Comparison of ENCODE assay signal across 14 mouse cellular contexts in genomic region chr7:25067909-25068656, GRCm38 (mm10). TPM values are rescaled to one million over a fixed set of nuclear protein-coding genes. Genes with fewer than 3 reads are reported as not detected.
A peak's percentile ranks its signal among the peaks of the same experiment; 100 is the strongest.
DNase-seq lines count a peak whose midpoint lies in the region; ATAC-seq lines count a peak whose summit lies in the region.
"Had no signal": no experiment of that assay in that cellular context is flagged by ENCODE, and none has a peak within 500 bp of the region (broad histone marks: within the 10 kb centered on the region; RNA-seq: fewer than 3 reads in every experiment).

No protein-coding gene starts in this region.

- ATAC-seq in forebrain, embryonic 16.5 days = no peak
- ATAC-seq in midbrain, embryonic 14.5 days (ENCODE audit: low FRiP score, low TSS enrichment) = no peak
- ATAC-seq: lung, postnatal 0 days had no signal

- 86% methylated on average over 22 of the region's 22 CpGs for WGBS in forebrain, embryonic 16.5 days
- 84% methylated on average over 22 of the region's 22 CpGs for WGBS in midbrain, embryonic 14.5 days

- peak; percentile 89 for DNase-seq in heart, adult 11 months
- DNase-seq in heart, adult 9 months (ENCODE audit: low spot score in 2 of 2) = no peak
- peak; percentile 70 for DNase-seq in brain, adult 2 months (ENCODE audit: low read depth, low spot score)
- no peak for DNase-seq in midbrain, embryonic 14.5 days
- no peak for DNase-seq in ovary, adult 18-20 months (ENCODE audit: low spot score)
- no peak for DNase-seq in right cerebral cortex, postnatal 10 days (ENCODE audit: low spot score in 2 of 2)
- no peak for DNase-seq in cerebellum, postnatal 14 days
- DNase-seq: cerebellum, adult 8-10 months; liver had no signal

- H3K4me2 ChIP-seq in forebrain, embryonic 16.5 days (ENCODE audit: low read length) = 0 out of 2 replicates have a peak overlapping the region, but pooled peaks have one; percentile 6
- peak overlapping the region; percentile 80 for H3K4me2 ChIP-seq in midbrain, embryonic 14.5 days (ENCODE audit: low read length)
- H3K4me2 ChIP-seq: embryonic facial prominence, embryonic 15.5 days; heart, embryonic 11.5 days; kidney, embryonic 15.5 days had no signal

- H3K27ac ChIP-seq in forebrain, embryonic 16.5 days (ENCODE audit: low read length) = no peak overlapping the region
- H3K27ac ChIP-seq in midbrain, embryonic 14.5 days (replicated peaks; ENCODE audit: low read depth, low read length) = 0 out of 2 replicates have a peak overlapping the region, but pooled peaks have one; percentile 9
- H3K27ac ChIP-seq: embryonic facial prominence, embryonic 15.5 days; kidney, embryonic 15.5 days had no signal

- no peaks in the 10 kb centered on the region for H3K27me3 ChIP-seq in forebrain, embryonic 16.5 days (replicated peaks; ENCODE audit: control insufficient read depth, insufficient read depth, low read length)
- no peaks in the 10 kb centered on the region for H3K27me3 ChIP-seq in midbrain, embryonic 14.5 days (ENCODE audit: control insufficient read depth, insufficient read depth, low read length)
- H3K27me3 ChIP-seq: embryonic facial prominence, embryonic 15.5 days; kidney, embryonic 15.5 days had no signal

- peaks cover 33% of the 10 kb centered on the region for H3K4me1 ChIP-seq in forebrain, embryonic 16.5 days (replicated peaks; ENCODE audit: control insufficient read depth, insufficient read depth, low read length)
- H3K4me1 ChIP-seq in midbrain, embryonic 14.5 days (ENCODE audit: control insufficient read depth, insufficient read depth, low read length) = peaks cover 34% of the 10 kb centered on the region

- H3K4me3 ChIP-seq in forebrain, embryonic 16.5 days (replicated peaks; ENCODE audit: low read length) = no peak overlapping the region
- H3K4me3 ChIP-seq in midbrain, embryonic 14.5 days (replicated peaks; ENCODE audit: low read depth, low read length) = peak overlapping the region; percentile 5; the same call in 1 of the 2 replicates
- H3K4me3 ChIP-seq: embryonic facial prominence, embryonic 15.5 days; kidney, embryonic 15.5 days had no signal

- H3K9me3 ChIP-seq in forebrain, embryonic 16.5 days (ENCODE audit: control insufficient read depth, low read length) = no peaks in the 10 kb centered on the region
- no peaks in the 10 kb centered on the region for H3K9me3 ChIP-seq in midbrain, embryonic 14.5 days (ENCODE audit: control insufficient read depth, low read length)
- H3K9me3 ChIP-seq: embryonic facial prominence, embryonic 15.5 days; kidney, embryonic 15.5 days had no signal

- H3K9ac ChIP-seq in forebrain, embryonic 16.5 days (replicated peaks; ENCODE audit: low read depth, low read length) = no peak overlapping the region
- no peak overlapping the region; the same call in 1 of the 2 replicates for H3K9ac ChIP-seq in midbrain, embryonic 14.5 days (replicated peaks; ENCODE audit: low read length)
- H3K9ac ChIP-seq: embryonic facial prominence, embryonic 15.5 days; kidney, embryonic 15.5 days had no signal

- peaks cover 39% of the 10 kb centered on the region for H3K36me3 ChIP-seq in forebrain, embryonic 16.5 days (ENCODE audit: control insufficient read depth, insufficient read depth)
- peaks cover 55% of the 10 kb centered on the region for H3K36me3 ChIP-seq in midbrain, embryonic 14.5 days (ENCODE audit: control insufficient read depth, insufficient read depth, low read length)

RNA-seq across cellular contexts. Expression of gene Grik5, which starts 4.1 kb away (rescaled TPM):
- 10.4 and 16.9 TPM in 2 replicates for polyA plus RNA-seq in forebrain, embryonic 16.5 days (2015; fragmentation: Nextera tagmentation; extraction: Ambion mirVana)
- 21.7 and 27.3 TPM in 2 replicates for polyA plus RNA-seq in midbrain, embryonic 14.5 days (2014; fragmentation: Nextera tagmentation; extraction: Ambion mirVana)

RNA-seq across cellular contexts. Expression of gene Zfp574, which starts 4.3 kb away (rescaled TPM):
- polyA plus RNA-seq in forebrain, embryonic 16.5 days (2015; fragmentation: Nextera tagmentation; extraction: Ambion mirVana) = 36.6 and 38.4 TPM in 2 replicates
- 24.9 and 33.0 TPM in 2 replicates for polyA plus RNA-seq in midbrain, embryonic 14.5 days (2014; fragmentation: Nextera tagmentation; extraction: Ambion mirVana)

Comparison
In these comparisons a context has a peak if more than half of its experiments do, and no peak if none do; other contexts are left out.
1. DNase-seq: peak in heart, adult 11 months (single experiment) and brain, adult 2 months (single experiment); none in heart, adult 9 months (0 of 2), midbrain, embryonic 14.5 days (single experiment), ovary, adult 18-20 months (single experiment), right cerebral cortex, postnatal 10 days (0 of 2) and cerebellum, postnatal 14 days (0 of 2).